Mouse (Mus musculus) cerebellum, adult 18-20 months (tissue): Measurements from ENCODE around the gene Adgrf5.
"Not testable (repeated sequence)": the region's sequence is repeated elsewhere in the genome, so short reads cannot be mapped to it uniquely, and the experiment has no call there.

Experiments
- DNase-seq, 2 experiments: peaks; one replicate each; pipeline ENCODE4 v3.0.0; 2021

The Adgrf5 gene

DNA sequence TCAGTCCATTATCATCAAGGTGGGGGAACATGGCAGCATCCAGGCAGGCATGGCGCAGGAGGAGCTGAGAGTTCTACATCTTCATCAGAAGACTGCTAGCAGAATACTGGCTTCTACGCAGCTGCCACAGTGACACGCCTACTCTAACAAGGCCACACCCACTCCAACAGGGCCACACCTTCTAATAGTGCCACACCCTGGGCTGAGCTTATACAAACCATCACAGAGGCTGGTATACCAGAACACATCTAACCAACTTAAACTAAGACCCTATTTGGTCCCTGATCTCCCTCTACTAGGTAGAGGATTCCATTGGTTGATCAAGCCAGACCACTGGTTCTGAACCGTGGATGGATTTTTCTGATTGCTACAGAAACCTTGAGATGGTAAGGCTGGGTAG lies 112.3 kb downstream of the Adgrf5 start:
- no peak for DNase-seq

DNA sequence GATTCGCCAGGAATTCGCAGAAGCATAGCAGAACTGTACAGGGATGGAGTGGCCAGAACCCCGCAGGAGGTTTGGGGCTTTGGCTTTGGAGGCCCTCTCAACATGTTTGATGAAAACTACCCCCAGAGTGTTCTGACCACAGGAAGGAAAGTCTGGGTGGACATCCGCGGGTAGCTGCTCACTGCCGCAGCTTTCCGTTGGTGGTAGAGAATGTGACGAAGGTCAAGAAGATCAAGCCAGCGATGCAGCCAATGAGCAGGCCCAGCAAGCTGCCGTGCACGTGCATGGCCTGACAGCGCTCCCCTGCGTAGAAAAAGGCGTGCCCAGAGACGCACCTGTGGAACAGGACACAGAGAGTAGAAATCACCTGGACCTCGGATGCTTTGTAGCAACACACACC lies 114.5 kb downstream of the Adgrf5 start:
- no peak for DNase-seq

DNA sequence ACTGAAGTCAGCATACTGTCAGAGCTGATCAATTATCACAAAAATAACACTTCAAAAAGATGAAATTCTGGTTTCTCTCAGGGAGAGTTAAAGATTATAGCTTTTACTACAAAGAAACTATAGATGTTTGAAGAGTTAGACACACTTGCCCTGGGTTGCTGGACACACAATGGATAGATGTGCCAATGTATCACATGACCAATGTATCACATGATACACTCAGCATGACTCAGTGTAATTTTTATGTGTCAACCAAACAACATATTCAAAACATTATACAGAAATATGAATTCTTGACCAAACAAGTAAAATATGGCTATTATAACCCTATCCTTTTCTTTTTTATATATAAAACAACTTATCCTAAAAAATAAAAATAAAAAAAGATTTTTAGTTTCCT lies 117.4 kb downstream of the Adgrf5 start:
- DNase-seq = no peak

DNA sequence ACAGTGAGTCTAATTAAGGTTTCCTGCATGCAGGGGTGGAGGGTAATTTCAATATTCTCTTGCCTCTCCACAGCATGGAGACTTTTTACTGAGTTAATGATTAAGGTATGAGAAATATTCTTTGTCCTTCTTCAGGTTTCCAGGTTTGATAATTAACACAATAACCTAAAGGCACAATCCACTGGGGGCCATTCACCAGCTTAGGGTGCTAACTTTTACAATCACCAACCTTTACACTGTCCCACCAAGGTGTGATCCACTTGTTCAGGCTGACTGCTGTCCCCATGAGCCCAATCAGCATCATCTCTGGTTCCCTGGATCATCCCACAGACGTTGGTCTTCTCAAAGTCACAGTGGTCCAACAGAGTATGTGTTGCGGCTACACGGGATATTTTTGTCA lies 125.7 kb downstream of the Adgrf5 start:
- no peak for DNase-seq

DNA sequence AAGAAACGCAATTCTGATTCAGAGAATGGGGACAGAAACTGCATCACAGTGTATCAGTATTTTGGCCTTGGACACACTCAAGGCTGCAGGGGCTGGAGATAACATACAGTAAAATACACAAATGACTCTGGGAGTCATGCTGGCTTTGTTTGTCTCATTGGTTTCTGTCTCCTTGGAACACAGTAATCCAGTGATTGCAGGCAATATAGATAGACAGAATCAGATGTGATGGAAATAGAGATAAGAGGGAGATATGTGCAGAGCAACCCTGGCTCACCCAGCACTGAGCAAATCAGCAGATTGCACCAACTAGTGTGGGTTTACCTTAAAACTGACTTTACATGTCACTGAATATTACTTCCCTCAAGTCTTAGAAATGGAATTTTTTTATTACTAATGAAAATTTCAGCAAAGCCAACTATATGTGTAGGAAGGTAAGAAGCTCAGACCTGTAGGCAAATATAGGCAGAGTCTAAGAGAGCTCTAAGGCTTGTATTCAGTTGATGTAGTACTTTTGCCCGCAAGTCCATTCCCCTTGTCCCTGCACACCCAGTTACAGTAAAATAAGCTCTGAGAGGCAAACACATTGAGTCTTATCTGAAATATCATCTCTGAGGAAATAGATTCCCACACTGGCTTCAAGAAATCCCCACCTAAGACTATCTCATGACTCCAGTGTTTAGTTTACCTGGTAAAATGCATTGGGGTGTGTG lies 128.3 kb downstream of the Adgrf5 start:
- DNase-seq = no peak

DNA sequence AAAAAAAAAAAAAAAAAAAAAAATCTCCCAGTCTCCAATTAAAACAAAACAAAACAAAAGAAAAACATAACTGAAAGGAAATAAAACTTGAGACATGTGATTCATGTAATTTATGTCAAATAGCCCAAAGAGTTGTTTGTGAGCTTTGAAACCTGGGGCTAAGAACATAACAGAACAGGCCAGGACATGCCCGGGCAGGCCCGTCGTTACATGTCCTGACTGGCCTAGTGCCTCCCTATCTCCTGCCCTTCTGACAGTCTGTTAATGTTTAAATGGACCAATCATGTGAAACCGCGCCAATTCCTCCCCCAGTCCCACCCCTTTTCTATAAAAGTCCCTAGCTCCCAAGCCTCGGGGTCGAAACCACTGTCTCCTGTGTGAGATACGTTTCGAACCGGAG lies 130.1 kb downstream of the Adgrf5 start:
- not testable (repeated sequence) for DNase-seq

DNA sequence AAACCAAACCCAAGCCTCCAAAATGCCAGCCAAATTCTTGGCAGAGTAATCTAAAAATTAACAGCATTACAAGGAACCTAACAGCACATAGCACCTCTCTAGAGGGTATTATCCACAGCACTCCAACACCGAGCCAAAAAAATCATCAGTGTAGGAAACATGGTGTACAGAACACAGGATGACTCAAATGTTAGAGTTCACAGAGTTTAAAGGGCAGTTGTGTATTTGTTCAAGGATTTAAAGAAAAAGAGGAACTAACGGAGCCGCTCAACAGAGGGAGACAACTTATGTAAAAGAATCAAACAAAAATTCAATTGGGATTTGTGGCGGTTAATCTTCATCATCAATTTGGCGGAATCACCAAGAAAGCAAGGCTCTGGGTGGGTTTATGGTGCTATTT lies 135.3 kb downstream of the Adgrf5 start:
- DNase-seq = no peak

DNA sequence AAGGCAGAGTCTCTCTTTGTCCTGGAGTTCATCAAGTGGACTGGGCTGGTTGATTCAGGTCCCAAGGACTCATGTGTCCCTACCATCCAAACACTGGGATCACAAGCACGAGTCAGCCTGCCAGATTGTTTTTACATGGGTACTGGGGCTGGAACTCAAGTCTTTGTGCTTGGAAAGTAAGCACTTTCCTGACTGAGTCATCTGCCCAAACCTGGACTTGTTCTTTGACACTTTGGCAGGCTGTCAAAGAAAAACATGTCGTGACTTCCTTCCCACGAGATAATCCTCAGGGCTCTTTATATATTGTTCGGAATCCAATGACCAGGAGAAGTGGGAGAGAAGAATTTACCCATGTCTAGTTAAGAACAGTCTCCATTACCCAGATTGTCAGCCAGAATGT lies 137.3 kb downstream of the Adgrf5 start:
- DNase-seq = no peak

DNA sequence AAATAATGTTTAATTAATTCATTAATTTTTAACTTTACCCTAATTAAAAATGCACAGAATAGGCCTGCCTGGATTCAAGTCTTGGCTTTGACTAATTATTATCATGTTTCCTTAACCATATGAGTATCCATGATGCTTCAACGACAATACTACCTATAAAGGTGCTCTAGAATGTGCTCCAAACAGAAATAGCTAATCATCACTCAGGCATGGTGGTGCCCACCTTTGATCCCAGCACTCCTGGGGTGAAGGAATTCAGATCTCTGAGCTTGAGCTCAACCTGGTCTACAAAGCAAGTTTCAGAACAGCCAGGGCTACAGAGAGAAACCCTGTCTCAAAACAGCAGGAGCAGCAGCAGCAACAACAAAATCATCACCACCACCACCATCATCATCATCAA lies 140.3 kb downstream of the Adgrf5 start:
- DNase-seq = no peak

DNA sequence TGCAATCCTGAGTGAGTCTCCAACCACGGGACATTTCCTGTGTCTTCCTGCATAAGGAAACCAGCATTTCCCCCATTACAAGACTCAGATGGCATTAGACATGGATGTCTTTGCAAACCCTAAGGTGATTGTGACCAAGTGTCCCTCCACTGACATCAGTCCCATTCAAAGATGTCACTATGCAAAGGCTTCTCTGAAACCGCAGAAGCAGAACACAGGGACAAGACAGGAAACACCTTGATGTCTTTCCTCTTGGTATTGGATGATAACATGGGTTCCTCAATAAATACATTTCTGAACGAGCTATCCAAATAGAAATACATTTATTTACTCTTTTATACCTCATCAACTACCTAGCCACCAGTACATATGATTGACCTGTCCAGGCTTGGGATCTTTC lies 141.0 kb downstream of the Adgrf5 start:
- no peak for DNase-seq

DNA sequence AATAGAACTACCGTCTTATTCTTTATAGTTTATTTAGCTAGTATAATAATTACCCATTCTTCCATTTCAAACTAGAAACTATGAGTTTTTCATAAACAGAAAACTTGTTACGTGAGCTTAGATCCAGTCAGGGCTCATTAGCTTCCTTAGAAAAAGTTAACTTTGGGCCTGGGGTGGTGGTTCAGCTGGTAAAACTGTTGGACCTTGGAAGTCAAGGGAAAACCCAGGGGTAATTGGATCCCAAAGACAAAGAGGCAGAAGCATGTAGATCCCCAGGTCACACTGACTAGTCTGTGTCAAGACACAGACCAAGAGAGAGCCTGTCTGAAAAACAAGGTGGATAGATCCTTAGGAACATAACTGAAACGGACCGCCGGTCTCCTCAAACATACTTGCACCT lies 141.4 kb downstream of the Adgrf5 start:
- no peak for DNase-seq

DNA sequence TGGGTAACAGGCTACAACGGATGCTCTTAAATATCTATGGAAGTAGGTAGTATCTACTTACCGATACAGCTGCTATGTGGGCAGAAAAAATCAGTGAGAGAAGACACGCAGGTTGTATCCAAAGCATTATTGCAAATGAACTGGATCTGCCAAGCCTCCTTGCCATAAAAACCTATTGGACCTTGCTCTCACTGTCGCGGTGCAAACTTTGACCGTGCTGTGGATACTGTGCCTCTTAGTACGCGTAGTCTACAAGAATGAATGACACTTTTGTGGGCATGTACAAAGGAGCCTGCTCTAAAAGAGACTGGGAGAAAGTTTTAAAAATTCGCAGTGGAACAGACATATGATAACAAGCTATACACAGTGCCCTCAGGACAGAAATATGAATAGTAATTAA lies 142.3 kb downstream of the Adgrf5 start, which contains the start of gene Mep1a:
TSS of gene Mep1a (minus strand) at position 221 of the 400 bp plus-strand sequence.
- no peak for DNase-seq

DNA sequence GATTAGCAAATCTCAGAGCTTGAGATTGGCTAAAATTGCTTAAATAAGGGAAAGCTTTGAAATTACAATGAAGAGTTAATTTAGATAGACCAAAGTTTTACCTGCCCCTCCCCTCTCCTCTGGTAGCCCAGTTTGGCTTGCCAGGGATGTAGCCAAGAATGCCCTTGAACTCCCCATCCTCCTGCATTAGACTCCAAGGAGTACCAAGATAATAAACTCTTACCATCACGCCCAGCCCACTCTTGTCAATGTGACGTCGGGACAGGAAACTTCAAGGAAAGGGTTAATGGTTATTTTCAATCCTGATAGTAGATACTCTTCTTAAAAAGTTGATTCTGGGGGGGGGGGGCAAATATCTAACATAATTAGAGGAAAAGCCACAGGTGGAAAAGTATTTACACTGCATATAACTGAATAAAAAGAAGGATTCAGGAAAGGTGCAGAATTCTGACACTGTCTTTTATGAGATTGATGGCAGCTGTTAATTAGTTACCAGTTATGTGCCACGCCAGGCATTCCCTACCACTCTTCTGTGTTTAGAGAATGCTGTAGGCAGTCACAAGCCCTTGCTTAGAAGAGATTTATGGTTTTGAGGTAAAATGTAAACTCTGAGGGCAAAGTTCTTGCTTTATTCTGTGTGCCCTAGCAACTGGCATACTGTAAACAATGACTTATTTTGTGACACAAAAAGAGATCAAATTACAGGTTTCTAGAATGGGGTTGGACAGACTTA lies 143.8 kb downstream of the Adgrf5 start:
- no peak for DNase-seq

DNA sequence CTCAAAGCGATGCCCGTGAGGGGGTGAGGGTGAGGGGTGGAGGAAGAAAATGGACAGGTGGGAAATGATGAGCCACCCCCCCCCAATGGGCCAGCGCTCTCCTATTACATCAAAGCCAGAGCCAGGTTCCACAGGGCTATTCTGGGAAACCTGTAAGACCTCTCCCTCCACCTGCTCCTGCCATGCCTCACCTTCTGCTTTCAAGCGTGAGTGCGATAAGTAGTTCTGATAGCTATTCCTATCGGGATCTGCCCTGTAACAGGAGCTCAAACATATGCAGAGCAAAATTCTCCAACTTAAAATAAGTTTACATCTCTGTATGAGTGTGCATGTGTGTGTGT lies 144.3 kb downstream of the Adgrf5 start:
- no peak for DNase-seq
